Mouse (Mus musculus): Measurements from ENCODE around the gene Fbln2. TPM values are rescaled to one million over a fixed set of nuclear protein-coding genes. Genes with fewer than 3 reads are reported as not detected.
"Not testable (repeated sequence)": the region's sequence is repeated elsewhere in the genome, so short reads cannot be mapped to it uniquely, and the experiment has no call there.

The Fbln2 gene
- 9.1 and 32.5 TPM in 2 replicates for polyA plus RNA-seq (2014; fragmentation: Nextera tagmentation; extraction: Ambion mirVana)

- ATAC-seq (ENCODE audit: low read depth); H3K36me3 ChIP-seq (ENCODE audit: control insufficient read depth, insufficient read depth, low read length); H3K4me1 ChIP-seq (ENCODE audit: control insufficient read depth, insufficient read depth, low read length); H3K27me3 ChIP-seq (ENCODE audit: control insufficient read depth, insufficient read depth, low read length); H3K27ac ChIP-seq (ENCODE audit: low read depth, low read length); H3K9me3 ChIP-seq (ENCODE audit: control insufficient read depth, low read length): not testable (repeated sequence)
- peak within 1 kb of the TSS; percentile 29 for H3K4me3 ChIP-seq (ENCODE audit: low read depth, low read length)
- H3K4me2 ChIP-seq (ENCODE audit: low read depth, low read length), result peak within 1 kb of the TSS; percentile 46
- peak within 1 kb of the TSS; percentile 39; the same call in 1 of the 2 replicates for H3K9ac ChIP-seq (replicated peaks; ENCODE audit: low read depth, low read length)
Observed at GRCm38 (mm10) chr6:91212155-91212554, at the start of gene Fbln2. TSS of gene Fbln2 (plus strand) at chr6:91212455.

GRCm38 (mm10) chr6:91163195-91163911 lies 48.9 kb upstream of the Fbln2 start:
- 74% methylated on average over 5 of the region's 5 CpGs for WGBS
- H3K27ac ChIP-seq (ENCODE audit: low read depth, low read length), result no peak overlapping the region
- H3K4me1 ChIP-seq (ENCODE audit: control insufficient read depth, insufficient read depth, low read length), result peaks cover 25% of the 10 kb centered on the region
- no peak overlapping the region for H3K4me3 ChIP-seq (ENCODE audit: low read depth, low read length)
- H3K4me2 ChIP-seq (ENCODE audit: low read depth, low read length), result no peak overlapping the region
- no peak overlapping the region for H3K9ac ChIP-seq (replicated peaks; ENCODE audit: low read depth, low read length)
- H3K27me3 ChIP-seq (ENCODE audit: control insufficient read depth, insufficient read depth, low read length), result no peaks in the 10 kb centered on the region
- no peak for ATAC-seq (ENCODE audit: low read depth)
- peaks cover 6% of the 10 kb centered on the region; the same call in 1 of the 2 replicates for H3K36me3 ChIP-seq (ENCODE audit: control insufficient read depth, insufficient read depth, low read length)
- H3K9me3 ChIP-seq (ENCODE audit: control insufficient read depth, low read length), result no peaks in the 10 kb centered on the region

GRCm38 (mm10) chr6:91164584-91164983 lies 47.7 kb upstream of the Fbln2 start:
- WGBS, result 64% methylated on average over 2 of the region's 2 CpGs
- H3K4me1 ChIP-seq (ENCODE audit: control insufficient read depth, insufficient read depth, low read length), result peaks cover 12% of the 10 kb centered on the region
- H3K27me3 ChIP-seq (ENCODE audit: control insufficient read depth, insufficient read depth, low read length), result no peaks in the 10 kb centered on the region
- no peak for ATAC-seq (ENCODE audit: low read depth)
- H3K36me3 ChIP-seq (ENCODE audit: control insufficient read depth, insufficient read depth, low read length), result peaks cover 14% of the 10 kb centered on the region; the same call in 1 of the 2 replicates
- no peak overlapping the region for H3K4me2 ChIP-seq (ENCODE audit: low read depth, low read length)
- H3K9ac ChIP-seq (replicated peaks; ENCODE audit: low read depth, low read length), result no peak overlapping the region
- no peaks in the 10 kb centered on the region for H3K9me3 ChIP-seq (ENCODE audit: control insufficient read depth, low read length)
- H3K4me3 ChIP-seq (ENCODE audit: low read depth, low read length), result no peak overlapping the region
- no peak overlapping the region for H3K27ac ChIP-seq (ENCODE audit: low read depth, low read length)

- Histone ChIP-seq H3K27me3 (ENCODE audit: control insufficient read depth, insufficient read depth, low read length) (no peaks in the 10 kb centered on the region), H3K4me1 (ENCODE audit: control insufficient read depth, insufficient read depth, low read length) (peaks cover 7% of the 10 kb centered on the region), H3K36me3 (ENCODE audit: control insufficient read depth, insufficient read depth, low read length) (peaks cover 17% of the 10 kb centered on the region), H3K9ac (replicated peaks; ENCODE audit: low read depth, low read length) (no peak overlapping the region), H3K9me3 (ENCODE audit: control insufficient read depth, low read length) (no peaks in the 10 kb centered on the region), H3K27ac (ENCODE audit: low read depth, low read length) (no peak overlapping the region), H3K4me2 (ENCODE audit: low read depth, low read length) (no peak overlapping the region), H3K4me3 (ENCODE audit: low read depth, low read length) (no peak overlapping the region)
- 35% methylated on average over 3 of the region's 3 CpGs for WGBS
- ATAC-seq (ENCODE audit: low read depth), result peak; percentile 52; the same call in 1 of the 2 replicates
Observed at GRCm38 (mm10) chr6:91165210-91165609, 47.0 kb upstream of the Fbln2 start.

- no peak overlapping the region for H3K4me3 ChIP-seq (ENCODE audit: low read depth, low read length)
- no peak overlapping the region for H3K9ac ChIP-seq (replicated peaks; ENCODE audit: low read depth, low read length)
- H3K9me3 ChIP-seq (ENCODE audit: control insufficient read depth, low read length), result no peaks in the 10 kb centered on the region
- H3K27me3 ChIP-seq (ENCODE audit: control insufficient read depth, insufficient read depth, low read length), result no peaks in the 10 kb centered on the region
- H3K4me2 ChIP-seq (ENCODE audit: low read depth, low read length), result no peak overlapping the region
- H3K27ac ChIP-seq (ENCODE audit: low read depth, low read length), result no peak overlapping the region
- 65% methylated on average over 3 of the region's 3 CpGs for WGBS
- peaks cover 4% of the 10 kb centered on the region; the same call in 1 of the 2 replicates for H3K4me1 ChIP-seq (ENCODE audit: control insufficient read depth, insufficient read depth, low read length)
- no peak for ATAC-seq (ENCODE audit: low read depth)
- peaks cover 26% of the 10 kb centered on the region for H3K36me3 ChIP-seq (ENCODE audit: control insufficient read depth, insufficient read depth, low read length)
Observed at GRCm38 (mm10) chr6:91167828-91168227, 44.4 kb upstream of the Fbln2 start.

GRCm38 (mm10) chr6:91169129-91169528 lies 43.1 kb upstream of the Fbln2 start:
- no peaks in the 10 kb centered on the region for H3K27me3 ChIP-seq (ENCODE audit: control insufficient read depth, insufficient read depth, low read length)
- H3K9ac ChIP-seq (replicated peaks; ENCODE audit: low read depth, low read length), result no peak overlapping the region
- no peaks in the 10 kb centered on the region for H3K9me3 ChIP-seq (ENCODE audit: control insufficient read depth, low read length)
- no peak overlapping the region for H3K4me2 ChIP-seq (ENCODE audit: low read depth, low read length)
- H3K36me3 ChIP-seq (ENCODE audit: control insufficient read depth, insufficient read depth, low read length), result peaks cover 32% of the 10 kb centered on the region
- H3K4me1 ChIP-seq (ENCODE audit: control insufficient read depth, insufficient read depth, low read length), result peaks cover 4% of the 10 kb centered on the region; the same call in 1 of the 2 replicates
- no peak for ATAC-seq (ENCODE audit: low read depth)
- no peak overlapping the region for H3K4me3 ChIP-seq (ENCODE audit: low read depth, low read length)
- 90% methylated on average over 8 of the region's 8 CpGs for WGBS
- H3K27ac ChIP-seq (ENCODE audit: low read depth, low read length), result no peak overlapping the region

- no peak for ATAC-seq (ENCODE audit: low read depth)
Observed at GRCm38 (mm10) chr6:91171396-91171895, 40.8 kb upstream of the Fbln2 start.

GRCm38 (mm10) chr6:91172381-91172780 lies 39.9 kb upstream of the Fbln2 start:
- Histone ChIP-seq H3K36me3 (ENCODE audit: control insufficient read depth, insufficient read depth, low read length) (peaks cover 30% of the 10 kb centered on the region), H3K4me1 (ENCODE audit: control insufficient read depth, insufficient read depth, low read length) (no peaks in the 10 kb centered on the region), H3K4me2 (ENCODE audit: low read depth, low read length) (no peak overlapping the region), H3K27ac (ENCODE audit: low read depth, low read length) (no peak overlapping the region), H3K9ac (replicated peaks; ENCODE audit: low read depth, low read length) (no peak overlapping the region), H3K4me3 (ENCODE audit: low read depth, low read length) (no peak overlapping the region), H3K27me3 (ENCODE audit: control insufficient read depth, insufficient read depth, low read length) (no peaks in the 10 kb centered on the region), H3K9me3 (ENCODE audit: control insufficient read depth, low read length) (no peaks in the 10 kb centered on the region)
- WGBS, result 65% methylated on average over 2 of the region's 2 CpGs
- ATAC-seq (ENCODE audit: low read depth), result no peak

More at GRCm38 (mm10) chr6:91171396-91171895, 40.8 kb upstream of the Fbln2 start:
- no peaks in the 10 kb centered on the region for H3K27me3 ChIP-seq (ENCODE audit: control insufficient read depth, insufficient read depth, low read length)
- H3K9me3 ChIP-seq (ENCODE audit: control insufficient read depth, low read length), result no peaks in the 10 kb centered on the region
- H3K36me3 ChIP-seq (ENCODE audit: control insufficient read depth, insufficient read depth, low read length), result peaks cover 32% of the 10 kb centered on the region
- no peak overlapping the region for H3K4me2 ChIP-seq (ENCODE audit: low read depth, low read length)
- no peak overlapping the region for H3K9ac ChIP-seq (replicated peaks; ENCODE audit: low read depth, low read length)
- WGBS, result 90% methylated on average over 3 of the region's 3 CpGs
- H3K4me3 ChIP-seq (ENCODE audit: low read depth, low read length), result no peak overlapping the region
- no peak overlapping the region for H3K27ac ChIP-seq (ENCODE audit: low read depth, low read length)
- no peaks in the 10 kb centered on the region for H3K4me1 ChIP-seq (ENCODE audit: control insufficient read depth, insufficient read depth, low read length)

- no peak overlapping the region for H3K4me3 ChIP-seq (ENCODE audit: low read depth, low read length)
- peaks cover 26% of the 10 kb centered on the region for H3K36me3 ChIP-seq (ENCODE audit: control insufficient read depth, insufficient read depth, low read length)
- 46% methylated on average over 7 of the region's 7 CpGs for WGBS
- H3K4me2 ChIP-seq (ENCODE audit: low read depth, low read length), result no peak overlapping the region
- ATAC-seq (ENCODE audit: low read depth), result 0 out of 2 replicates have a peak, but pooled peaks have one; percentile 39
- H3K9ac ChIP-seq (replicated peaks; ENCODE audit: low read depth, low read length), result no peak overlapping the region
- H3K27ac ChIP-seq (ENCODE audit: low read depth, low read length), result no peak overlapping the region
- H3K9me3 ChIP-seq (ENCODE audit: control insufficient read depth, low read length), result no peaks in the 10 kb centered on the region
- H3K27me3 ChIP-seq (ENCODE audit: control insufficient read depth, insufficient read depth, low read length), result no peaks in the 10 kb centered on the region
- no peaks in the 10 kb centered on the region for H3K4me1 ChIP-seq (ENCODE audit: control insufficient read depth, insufficient read depth, low read length)
Observed at GRCm38 (mm10) chr6:91173221-91173880, 38.9 kb upstream of the Fbln2 start.

All from neural tube, embryonic 14.5 days (tissue).